Comparison of ENCODE assay signal across 7 mouse cellular contexts in the genomic region with DNA sequence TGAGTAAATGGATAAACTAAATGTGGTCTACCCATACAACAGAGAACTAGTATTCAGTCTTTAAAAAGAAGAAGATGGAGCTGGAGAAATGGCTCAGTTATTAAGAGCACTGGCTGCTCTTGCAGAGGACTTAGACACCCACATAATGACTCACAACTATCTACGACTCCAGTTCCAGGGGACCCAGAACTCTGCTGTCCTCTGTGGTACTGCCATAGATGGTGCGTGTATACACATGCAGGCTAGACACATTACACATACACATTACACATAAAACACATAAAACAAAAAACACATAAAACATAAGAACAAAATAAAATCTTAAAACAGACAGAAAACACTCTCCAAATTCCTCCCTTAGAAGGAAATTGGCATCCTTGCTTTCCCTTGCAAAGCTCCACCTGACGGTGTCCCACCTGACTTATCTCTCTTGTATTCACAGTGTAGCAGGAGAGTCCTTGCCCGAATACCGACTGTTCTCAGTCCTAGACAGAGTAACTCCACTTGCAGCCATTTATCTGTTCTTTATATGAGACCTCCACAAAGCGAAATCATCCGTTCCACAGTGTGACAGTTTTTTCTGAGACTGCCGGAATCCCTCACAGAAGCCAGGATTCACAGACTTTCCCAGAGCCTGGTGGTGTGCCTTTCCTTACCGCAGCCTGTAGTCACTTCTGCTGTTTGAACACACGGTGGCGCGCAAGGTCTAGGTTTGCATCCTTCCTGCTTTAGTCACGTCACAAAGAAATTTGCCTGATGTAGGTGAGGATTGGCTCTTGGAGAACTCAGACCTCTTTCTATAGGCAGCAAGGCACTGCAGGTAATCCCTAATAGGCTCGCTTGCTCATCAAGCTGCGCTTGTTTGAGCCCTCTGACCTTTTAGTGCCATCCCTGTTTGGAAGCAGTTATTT. TPM values are rescaled to one million over a fixed set of nuclear protein-coding genes. Genes with fewer than 3 reads are reported as not detected.
DNase-seq lines count a peak whose midpoint lies in the region; ATAC-seq and TF ChIP-seq lines count a peak whose summit lies in the region.

No protein-coding gene starts in this region.

- no peak overlapping the region for H3K27ac ChIP-seq in cortical plate, adult 2 months (ENCODE audit: insufficient read depth, low read length)

- ATAC-seq in inflammation-experienced regulatory T-cells, adult 6 months = peak; percentile 100
- ATAC-seq in megakaryocyte-erythroid progenitor cell, adult 5-6 weeks (replicated peaks; ENCODE audit: low FRiP score, low TSS enrichment, poor library complexity, severe bottlenecking) = peak; percentile 97

- peak; percentile 88 for DNase-seq in adipocyte (ENCODE audit: low spot score)
- peak; percentile 73 for DNase-seq in gastrocnemius, postnatal 10 days
- DNase-seq in left cerebral cortex, adult 9 months (ENCODE audit: low spot score in 2 of 2) = peak; percentile 62 to 82
- DNase-seq in right cerebral cortex, postnatal 25 days = peak; percentile 83

- H3K4me1 ChIP-seq in cortical plate, adult 2 months (ENCODE audit: control insufficient read depth, insufficient read depth, low read length) = no peaks in the 10 kb centered on the region

- TF ChIP-seq POLR2A in cortical plate, adult 2 months (IDR thresholded peaks at IDR 0.05; ENCODE audit: extremely low read depth, insufficient read depth, low read length) = no peak

- TF ChIP-seq CTCF in cortical plate, adult 2 months (IDR thresholded peaks at IDR 0.05; ENCODE audit: extremely low read depth, insufficient read depth, low read length) = peak; percentile 99

- no peak overlapping the region; the same call in 1 of the 2 replicates for H3K4me3 ChIP-seq in cortical plate, adult 2 months (ENCODE audit: insufficient read depth, low read length)

RNA-seq across cellular contexts. Expression of a gene that starts 9.2 kb away (rescaled TPM):
- 218 and 229 TPM in 2 replicates for polyA plus RNA-seq in cortical plate, adult 2 months (2012; rRNA removed)
- under 1 TPM; 0.16 to 0.25 TPM for total RNA-seq in gastrocnemius, postnatal 10 days (2021)
- under 1 TPM in 1 of 3 experiments, not detected in 2; 0.83 TPM for polyA plus RNA-seq in inflammation-experienced regulatory T-cells, adult 6 months (2017; shearing (Covaris generic))
- 0.42 TPM in 1 of 2 replicates, not detected in the other for total RNA-seq in megakaryocyte-erythroid progenitor cell, adult 5-6 weeks (2014; fragmentation: Nextera tagmentation)
- total RNA-seq in megakaryocyte-erythroid progenitor cell, adult 5-6 weeks (2017) = not detected in 2 replicates

RNA-seq across cellular contexts. Expression of a gene that starts 24.3 kb away (rescaled TPM):
- 1.0 and 1.3 TPM in 2 replicates for polyA plus RNA-seq in cortical plate, adult 2 months (2012; rRNA removed)
- total RNA-seq in gastrocnemius, postnatal 10 days (2021) = under 1 TPM; 0.14 to 0.23 TPM
- polyA plus RNA-seq in inflammation-experienced regulatory T-cells, adult 6 months (2017; shearing (Covaris generic)) = 1 to 10 TPM; 1.3 to 2.1 (median 1.3) TPM
- total RNA-seq in megakaryocyte-erythroid progenitor cell, adult 5-6 weeks (2014; fragmentation: Nextera tagmentation) = 1.6 and 2.8 TPM in 2 replicates
- 0.23 TPM in 1 of 2 replicates, not detected in the other for total RNA-seq in megakaryocyte-erythroid progenitor cell, adult 5-6 weeks (2017)

RNA-seq across cellular contexts. Expression of a gene that starts 32.5 kb away (rescaled TPM):
- polyA plus RNA-seq in cortical plate, adult 2 months (2012; rRNA removed) = 1.3 and 1.9 TPM in 2 replicates
- 1 to 10 TPM; 1.4 to 2.3 TPM for total RNA-seq in gastrocnemius, postnatal 10 days (2021)
- 1 to 10 TPM in 2 of 3 experiments, under 1 TPM in 1; 0.48 to 3.4 (median 1.4) TPM for polyA plus RNA-seq in inflammation-experienced regulatory T-cells, adult 6 months (2017; shearing (Covaris generic))
- 2.1 and 10.2 TPM in 2 replicates for total RNA-seq in megakaryocyte-erythroid progenitor cell, adult 5-6 weeks (2014; fragmentation: Nextera tagmentation)
- total RNA-seq in megakaryocyte-erythroid progenitor cell, adult 5-6 weeks (2017) = 2.4 TPM in 1 of 2 replicates, not detected in the other

RNA-seq across cellular contexts. Expression of a gene that starts 40.3 kb away (rescaled TPM):
- 9.6 and 10.1 TPM in 2 replicates for polyA plus RNA-seq in cortical plate, adult 2 months (2012; rRNA removed)
- 100 to 1,000 TPM; 288 to 386 TPM for total RNA-seq in gastrocnemius, postnatal 10 days (2021)
- polyA plus RNA-seq in inflammation-experienced regulatory T-cells, adult 6 months (2017; shearing (Covaris generic)) = 1 to 10 TPM; 6.4 to 8.0 (median 6.9) TPM
- total RNA-seq in megakaryocyte-erythroid progenitor cell, adult 5-6 weeks (2014; fragmentation: Nextera tagmentation) = 1.4 TPM in 1 of 2 replicates, not detected in the other
- 0.95 and 3.0 TPM in 2 replicates for total RNA-seq in megakaryocyte-erythroid progenitor cell, adult 5-6 weeks (2017)

RNA-seq across cellular contexts. Expression of a gene that starts 47.3 kb away (rescaled TPM):
- 1.0 and 1.6 TPM in 2 replicates for polyA plus RNA-seq in cortical plate, adult 2 months (2012; rRNA removed)
- not detected for total RNA-seq in gastrocnemius, postnatal 10 days (2021)
- polyA plus RNA-seq in inflammation-experienced regulatory T-cells, adult 6 months (2017; shearing (Covaris generic)) = not detected
- total RNA-seq in megakaryocyte-erythroid progenitor cell, adult 5-6 weeks (2014; fragmentation: Nextera tagmentation) = not detected in 2 replicates
- 0.46 TPM in 1 of 2 replicates, not detected in the other for total RNA-seq in megakaryocyte-erythroid progenitor cell, adult 5-6 weeks (2017)
